Mouse (Mus musculus) testis, adult 2 months (tissue): ENCODE results near the gene Rest. TPM values are rescaled to one million over a fixed set of nuclear protein-coding genes. Genes with fewer than 3 reads are reported as not detected.

Experiments used
- H3K27ac ChIP-seq: fragments of 200-500 bp; 2 replicates; pipeline ENCODE4 v1.5.1; 2012; ENCODE audit warnings: low read depth, low read length; ENCODE audit not compliant: control insufficient read depth, insufficient read depth
- H3K27me3 ChIP-seq: fragments of 200-500 bp; 2 replicates; pipeline ENCODE4 v1.6.1; 2012; ENCODE audit warnings: mild to moderate bottlenecking, low read length, moderate library complexity; ENCODE audit not compliant: control insufficient read depth, insufficient read depth
- H3K36me3 ChIP-seq: fragments of 200-500 bp; 2 replicates; pipeline ENCODE4 v1.6.1; 2012; ENCODE audit warnings: mild to moderate bottlenecking, low read length; ENCODE audit not compliant: control insufficient read depth, insufficient read depth
- H3K4me1 ChIP-seq: fragments of 200-500 bp; 2 replicates; pipeline ENCODE4 v1.6.1; 2012; ENCODE audit warnings: low read length; ENCODE audit not compliant: control insufficient read depth, insufficient read depth
- H3K4me3 ChIP-seq: fragments of 200-500 bp; 2 replicates; pipeline ENCODE4 v1.5.1; 2012; ENCODE audit warnings: low read depth, mild to moderate bottlenecking, low read length, moderate library complexity, mixed read lengths; ENCODE audit not compliant: control insufficient read depth
- CTCF ChIP-seq: fragments of 200-500 bp; IDR thresholded peaks from 2 replicates; pipeline ENCODE4 v1.5.1; 2012; ENCODE audit warnings: low read depth, mild to moderate bottlenecking, inconsistent platforms, low read length, moderate library complexity; ENCODE audit not compliant: control insufficient read depth, insufficient read depth, insufficient replicate concordance
- POLR2A ChIP-seq: fragments of 200-500 bp; IDR thresholded peaks from 2 replicates; pipeline ENCODE4 v1.6.1; 2012; ENCODE audit warnings: low read depth, mild to moderate bottlenecking, inconsistent platforms, low read length, moderate library complexity; ENCODE audit not compliant: control insufficient read depth
- polyA plus RNA-seq: library from polyadenylated mRNA; depleted of rRNA; stranded (reverse); fragments of >200 nt; gene quantifications from 2 replicates; pipeline ENCODE4 v1.2.3, GENCODE M21; 2012

Rest gene
- polyA plus RNA-seq, 1 experiment: 4.2 TPM

- H3K27me3 ChIP-seq: no peaks in the 10 kb centered on the region
- H3K4me3 ChIP-seq: no peak overlapping the region
- H3K4me1 ChIP-seq: no peaks in the 10 kb centered on the region
- no peaks in the 10 kb centered on the region for H3K36me3 ChIP-seq
- no peak overlapping the region for H3K27ac ChIP-seq
- TF ChIP-seq POLR2A: no peak
- no peak for TF ChIP-seq CTCF
Observed at GRCm38 (mm10) chr5:77237104-77237503, 28.2 kb upstream of the Rest start.

GRCm38 (mm10) chr5:77244331-77244987 is 20.8 kb upstream of the Rest start:
- H3K36me3 ChIP-seq: no peaks in the 10 kb centered on the region
- TF ChIP-seq CTCF: no peak
- no peak for TF ChIP-seq POLR2A
- no peaks in the 10 kb centered on the region for H3K27me3 ChIP-seq
- no peak overlapping the region for H3K4me3 ChIP-seq
- no peaks in the 10 kb centered on the region for H3K4me1 ChIP-seq
- H3K27ac ChIP-seq: no peak overlapping the region

GRCm38 (mm10) chr5:77245463-77245786 is 19.9 kb upstream of the Rest start:
- Histone ChIP-seq H3K36me3 (no peaks in the 10 kb centered on the region), H3K27ac (no peak overlapping the region), H3K4me3 (peak overlapping the region; percentile 47), H3K4me1 (no peaks in the 10 kb centered on the region), H3K27me3 (no peaks in the 10 kb centered on the region)
- TF ChIP-seq CTCF (no peak), POLR2A (no peak)

- H3K4me1 ChIP-seq: no peaks in the 10 kb centered on the region
- no peaks in the 10 kb centered on the region for H3K27me3 ChIP-seq
- H3K36me3 ChIP-seq: no peaks in the 10 kb centered on the region
- TF ChIP-seq CTCF (no peak), POLR2A (no peak)
- peak overlapping the region; percentile 47 for H3K4me3 ChIP-seq
- no peak overlapping the region for H3K27ac ChIP-seq
Observed at GRCm38 (mm10) chr5:77245787-77246671, 19.3 kb upstream of the Rest start.

GRCm38 (mm10) chr5:77250083-77250482 is 15.2 kb upstream of the Rest start:
- no peaks in the 10 kb centered on the region for H3K4me1 ChIP-seq
- TF ChIP-seq POLR2A (no peak), CTCF (no peak)
- H3K36me3 ChIP-seq: no peaks in the 10 kb centered on the region
- no peaks in the 10 kb centered on the region for H3K27me3 ChIP-seq
- H3K4me3 ChIP-seq: no peak overlapping the region
- no peak overlapping the region for H3K27ac ChIP-seq

GRCm38 (mm10) chr5:77251656-77252055 is 13.6 kb upstream of the Rest start:
- Histone ChIP-seq H3K4me3 (no peak overlapping the region), H3K4me1 (no peaks in the 10 kb centered on the region), H3K27ac (no peak overlapping the region), H3K36me3 (no peaks in the 10 kb centered on the region), H3K27me3 (no peaks in the 10 kb centered on the region)
- TF ChIP-seq CTCF (no peak), POLR2A (no peak)

GRCm38 (mm10) chr5:77252115-77252827 is 13.0 kb upstream of the Rest start:
- no peaks in the 10 kb centered on the region for H3K4me1 ChIP-seq
- H3K36me3 ChIP-seq: no peaks in the 10 kb centered on the region
- H3K4me3 ChIP-seq: no peak overlapping the region
- TF ChIP-seq CTCF: no peak
- no peak for TF ChIP-seq POLR2A
- H3K27ac ChIP-seq: no peak overlapping the region
- no peaks in the 10 kb centered on the region for H3K27me3 ChIP-seq
